Mouse (Mus musculus) cerebellum, adult 2 months (tissue): ENCODE results near the gene Nos3. TPM values are rescaled to one million over a fixed set of nuclear protein-coding genes. Genes with fewer than 3 reads are reported as not detected.
A peak's percentile ranks its signal among the peaks of the same experiment; 100 is the strongest.

Experiments used
- DNase-seq, 2 experiments: peaks; one replicate each; pipeline ENCODE4 v3.0.0; 2021
- H3K27ac ChIP-seq: fragments of 200-500 bp; 2 replicates; pipeline ENCODE4 v1.5.1; 2012; ENCODE audit warnings: low read length, control low read depth, inconsistent platforms; ENCODE audit not compliant: insufficient read depth
- H3K27me3 ChIP-seq: fragments of 200-500 bp; 2 replicates; pipeline ENCODE4 v1.6.1; 2012; ENCODE audit warnings: inconsistent platforms, mild to moderate bottlenecking, low read length, moderate library complexity; ENCODE audit not compliant: control insufficient read depth, insufficient read depth
- H3K4me1 ChIP-seq: fragments of 200-500 bp; 2 replicates; pipeline ENCODE4 v1.6.1; 2011; ENCODE audit warnings: low read length; ENCODE audit not compliant: control insufficient read depth, insufficient read depth
- H3K4me3 ChIP-seq: fragments of 200-500 bp; replicated peaks from 2 replicates; pipeline ENCODE3; 2011; ENCODE audit warnings: mild to moderate bottlenecking, low read depth, low read length, control low read depth; ENCODE audit not compliant: insufficient read depth
- CTCF ChIP-seq: fragments of 200-500 bp; IDR thresholded peaks from 2 replicates; pipeline ENCODE4 v1.5.1; 2011; ENCODE audit warnings: low read depth, mild to moderate bottlenecking, control low read depth, low read length, moderate library complexity, borderline replicate concordance; ENCODE audit not compliant: insufficient read depth
- POLR2A ChIP-seq: fragments of 200-500 bp; IDR thresholded peaks from 2 replicates; pipeline ENCODE4 v1.6.1; 2011; ENCODE audit warnings: low read length, control low read depth, borderline replicate concordance; ENCODE audit not compliant: insufficient read depth
- whole genome bisulfite sequencing: fragments of 180-500 bp; shearing (Covaris S2); methylation state at CpG from one replicate; pipeline ENCODE4 v1.1.7; 2018; 5-methylcytosine and 5-hydroxymethylcytosine counted together
- polyA plus RNA-seq: library from polyadenylated mRNA; depleted of rRNA; stranded (reverse); fragments of >200 nt; gene quantifications from 2 replicates; pipeline ENCODE4 v1.2.3, GENCODE M21; 2012

The Nos3 gene
- polyA plus RNA-seq, 1 experiment, result 8.6 TPM

DNA sequence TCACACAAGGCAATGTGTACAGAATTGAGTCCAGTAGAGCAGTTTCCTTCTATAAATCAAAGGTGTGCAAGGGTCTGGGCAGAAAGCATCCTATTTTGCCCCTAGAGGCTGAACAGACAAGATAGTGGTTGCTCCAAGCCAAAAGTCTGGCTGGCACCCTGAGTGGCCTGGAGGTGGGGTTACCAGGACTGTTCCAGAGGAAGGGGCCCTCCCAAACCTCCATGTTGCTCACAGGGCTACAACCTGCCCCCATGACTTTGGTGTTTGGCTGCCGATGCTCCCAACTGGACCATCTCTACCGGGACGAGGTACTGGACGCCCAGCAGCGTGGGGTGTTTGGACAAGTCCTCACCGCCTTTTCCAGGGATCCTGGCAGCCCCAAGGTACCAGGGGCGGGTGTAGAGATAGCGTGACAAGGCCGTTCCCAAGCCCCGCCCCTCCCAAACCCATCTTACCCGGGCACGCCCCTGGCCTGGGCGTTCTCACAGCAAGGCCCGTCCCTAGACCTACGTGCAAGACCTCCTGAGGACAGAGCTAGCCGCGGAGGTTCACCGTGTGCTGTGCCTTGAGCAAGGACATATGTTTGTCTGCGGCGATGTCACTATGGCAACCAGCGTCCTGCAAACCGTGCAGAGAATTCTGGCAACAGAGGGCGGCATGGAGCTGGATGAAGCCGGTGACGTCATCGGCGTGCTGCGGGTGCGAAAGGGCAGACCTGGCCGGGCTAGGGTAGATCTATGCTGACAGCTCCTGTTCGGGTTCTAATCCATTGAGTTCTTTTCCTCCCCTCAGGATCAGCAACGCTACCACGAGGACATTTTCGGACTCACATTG lies 18.6 kb downstream of the Nos3 start:
- peaks cover 12% of the 10 kb centered on the region for H3K4me1 ChIP-seq
- peak overlapping the region; percentile 69 for H3K27ac ChIP-seq
- H3K4me3 ChIP-seq, result peak overlapping the region; percentile 79
- no peaks in the 10 kb centered on the region for H3K27me3 ChIP-seq
- DNase-seq, result peak; percentile 97 to 98
- WGBS, result under 1% methylated on average over 34 of the region's 34 CpGs
- TF ChIP-seq POLR2A (peak; percentile 79; the same call in 1 of the 2 replicates), CTCF (peak; percentile 48; the same call in 1 of the 2 replicates)

DNA sequence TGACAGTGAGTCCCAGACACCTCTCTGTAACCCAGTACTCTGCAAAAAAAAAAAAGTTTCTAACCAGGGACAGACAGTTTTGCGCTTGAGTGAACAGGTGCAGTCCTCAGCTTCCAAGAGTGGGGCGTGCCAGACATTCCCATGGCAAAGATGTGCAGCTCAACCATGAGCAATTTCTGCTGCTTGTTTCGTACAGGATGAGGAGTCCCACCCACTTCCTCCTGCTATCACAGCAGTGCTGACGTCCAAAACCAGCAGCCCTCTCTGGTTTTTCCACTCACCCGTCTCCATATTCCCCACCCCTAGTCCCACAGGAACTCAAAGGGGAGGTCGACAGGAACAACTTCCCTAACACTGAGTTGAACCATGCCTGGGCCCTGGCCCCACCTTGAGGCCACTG lies 19.8 kb downstream of the Nos3 start:
- 58% methylated on average over 6 of the region's 6 CpGs for WGBS
- Histone ChIP-seq H3K27ac (no peak overlapping the region), H3K4me1 (peaks cover 12% of the 10 kb centered on the region), H3K27me3 (no peaks in the 10 kb centered on the region), H3K4me3 (no peak overlapping the region)
- TF ChIP-seq POLR2A, result no peak
- no peak for TF ChIP-seq CTCF
- DNase-seq, result no peak

DNA sequence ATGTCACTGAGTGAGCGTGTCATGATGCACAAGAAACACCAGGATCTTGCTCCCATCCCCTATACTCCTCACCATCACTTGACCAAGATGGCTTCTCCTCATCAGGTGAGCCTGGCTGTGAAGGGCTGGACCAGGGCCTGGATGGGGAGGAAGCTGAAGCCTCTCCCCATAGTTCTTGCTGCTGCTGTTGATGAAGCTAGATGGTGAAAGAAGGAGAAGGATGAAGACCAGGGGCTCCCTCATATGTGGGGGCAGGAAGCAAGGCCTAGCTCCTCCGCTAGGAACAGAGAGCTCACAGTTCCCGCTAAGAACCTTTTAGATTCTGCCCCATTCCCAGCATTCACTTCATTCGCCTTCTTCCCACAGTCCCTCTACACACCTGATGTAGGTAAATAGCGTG lies 20.8 kb downstream of the Nos3 start:
- no peak for DNase-seq
- no peak overlapping the region for H3K27ac ChIP-seq
- peaks cover 12% of the 10 kb centered on the region for H3K4me1 ChIP-seq

DNA sequence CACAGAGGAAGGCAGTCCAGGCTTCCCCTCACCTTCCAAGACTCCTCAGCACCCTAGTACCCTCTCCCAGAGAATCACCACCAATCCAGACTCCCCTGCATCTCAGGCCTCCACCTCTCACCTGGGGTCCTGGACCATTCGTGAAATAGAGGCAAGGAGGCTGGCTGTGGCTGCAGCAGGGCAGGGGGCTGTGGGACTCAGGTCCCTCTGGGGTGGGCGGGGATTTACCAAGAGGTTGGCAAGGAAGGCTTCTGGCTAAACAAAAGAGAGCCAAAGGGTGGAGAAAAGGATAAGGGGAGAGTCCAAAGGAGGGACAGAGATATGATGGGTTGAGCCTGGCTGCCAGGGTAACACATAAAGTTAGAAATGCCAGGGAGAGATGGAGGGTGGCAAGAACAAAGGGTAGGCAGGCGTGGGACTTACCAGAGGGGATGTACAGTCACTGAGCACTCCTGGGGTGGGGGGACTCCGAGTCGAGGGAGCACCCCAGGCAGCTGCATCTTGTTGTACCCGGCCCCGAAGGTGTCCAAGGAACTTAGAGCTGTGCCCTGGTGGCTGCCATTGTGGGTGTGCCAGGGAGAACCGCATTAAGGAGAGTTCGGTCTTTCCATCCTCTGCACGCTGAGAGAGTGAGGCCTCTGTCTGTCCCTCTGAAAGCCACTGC lies 21.4 kb downstream of the Nos3 start:
- WGBS, result 86% methylated on average over 10 of the region's 10 CpGs
- H3K27ac ChIP-seq, result no peak overlapping the region
- H3K27me3 ChIP-seq, result no peaks in the 10 kb centered on the region
- no peak for DNase-seq
- no peak overlapping the region for H3K4me3 ChIP-seq
- no peak for TF ChIP-seq POLR2A
- no peak for TF ChIP-seq CTCF
- peaks cover 12% of the 10 kb centered on the region for H3K4me1 ChIP-seq

More for the DNA sequence above, 20.8 kb downstream of the Nos3 start:
- Histone ChIP-seq H3K27me3 (no peaks in the 10 kb centered on the region), H3K4me3 (no peak overlapping the region)
- TF ChIP-seq CTCF (no peak), POLR2A (no peak)
- WGBS, result 95% methylated on average over 5 of the region's 5 CpGs

DNA sequence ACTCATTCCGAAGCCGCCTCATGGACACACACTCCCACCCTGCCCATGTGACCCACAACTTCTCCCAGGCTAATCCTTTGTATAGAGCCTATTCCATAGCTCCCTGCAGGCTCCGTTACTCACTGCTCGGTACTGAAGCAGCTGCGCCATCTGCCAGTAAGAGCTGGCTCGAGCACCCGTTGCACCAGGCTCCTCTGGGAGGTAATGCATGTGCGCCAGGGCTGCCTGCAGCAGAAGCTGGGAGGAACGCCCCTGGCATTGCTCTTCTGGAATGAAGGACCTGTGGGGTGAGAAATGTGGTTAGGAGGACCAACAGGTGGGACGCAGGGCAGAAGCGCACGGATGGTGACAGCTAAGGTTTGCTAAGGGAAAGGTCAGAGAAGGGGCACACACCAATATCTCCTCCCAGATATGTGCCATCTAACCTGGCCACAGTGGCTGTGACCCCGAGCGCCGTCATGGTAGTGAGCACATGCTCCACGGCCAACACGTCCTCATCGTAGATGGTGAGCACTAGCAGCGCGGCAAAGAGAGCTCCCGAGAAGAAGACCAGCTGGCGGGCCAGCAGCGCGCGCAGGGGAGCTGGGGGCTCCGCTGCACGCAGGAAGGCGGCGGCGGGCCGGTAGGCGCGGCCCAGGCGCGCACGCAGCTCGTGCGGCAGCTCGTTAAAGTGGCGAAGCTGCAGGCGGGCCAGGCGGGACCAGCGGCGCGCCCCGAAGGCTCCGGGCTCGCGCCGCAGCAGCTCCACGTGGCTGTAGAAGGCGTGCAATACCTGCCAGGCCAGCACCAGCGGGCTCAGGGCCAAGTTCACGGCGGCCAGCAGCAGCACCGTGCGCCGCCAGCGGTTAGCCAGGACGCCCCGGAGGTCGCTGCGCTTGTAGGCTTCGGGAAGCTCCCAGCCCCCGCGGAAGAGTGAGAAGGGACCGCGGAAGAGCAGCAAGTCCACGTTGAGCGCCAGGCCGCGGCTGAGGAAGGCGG lies 22.9 kb downstream of the Nos3 start:
- Histone ChIP-seq H3K4me3 (peak overlapping the region; percentile 17), H3K27ac (no peak overlapping the region), H3K4me1 (peaks cover 12% of the 10 kb centered on the region), H3K27me3 (no peaks in the 10 kb centered on the region)
- TF ChIP-seq CTCF (no peak), POLR2A (no peak)
- 2% methylated on average over 72 of the region's 73 CpGs for WGBS
- DNase-seq, result peak; percentile 53 to 58

DNA sequence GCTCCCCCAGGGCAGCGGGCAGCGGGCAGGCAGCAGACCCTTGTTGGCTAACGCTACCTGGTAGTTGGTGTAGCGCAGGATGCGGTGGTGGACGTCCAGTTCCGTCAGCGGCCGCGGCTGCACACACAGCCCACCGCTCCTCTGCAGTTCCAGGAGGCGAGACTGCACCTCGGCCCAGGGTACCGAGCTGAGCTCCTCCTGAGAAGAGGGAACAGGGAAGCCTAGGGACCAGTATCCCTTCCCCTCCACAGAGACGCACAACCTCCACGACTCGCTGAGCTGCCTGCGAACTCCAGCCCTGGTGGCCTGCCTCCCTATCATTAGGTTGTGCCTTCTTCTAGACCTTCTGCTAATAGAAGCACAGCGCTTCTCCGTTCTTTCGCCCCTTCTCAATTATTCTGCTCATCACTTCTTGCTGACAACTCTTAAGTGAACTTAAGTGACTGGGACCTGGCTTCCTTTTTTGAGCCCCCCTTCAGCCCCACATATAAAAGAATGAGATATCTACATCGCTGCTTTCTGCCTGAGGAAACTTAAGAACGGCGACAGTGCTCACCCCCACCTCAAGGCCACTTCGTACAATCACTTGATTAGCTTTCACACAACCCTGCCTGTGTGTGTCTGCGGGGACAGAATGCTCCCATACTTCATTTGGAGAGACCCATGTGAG lies 23.8 kb downstream of the Nos3 start:
- no peaks in the 10 kb centered on the region for H3K27me3 ChIP-seq
- H3K4me3 ChIP-seq, result peak overlapping the region; percentile 17
- no peak overlapping the region for H3K27ac ChIP-seq
- no peak for DNase-seq
- 41% methylated on average over 25 of the region's 26 CpGs for WGBS
- H3K4me1 ChIP-seq, result peaks cover 10% of the 10 kb centered on the region
- TF ChIP-seq POLR2A, result no peak
- TF ChIP-seq CTCF, result no peak

DNA sequence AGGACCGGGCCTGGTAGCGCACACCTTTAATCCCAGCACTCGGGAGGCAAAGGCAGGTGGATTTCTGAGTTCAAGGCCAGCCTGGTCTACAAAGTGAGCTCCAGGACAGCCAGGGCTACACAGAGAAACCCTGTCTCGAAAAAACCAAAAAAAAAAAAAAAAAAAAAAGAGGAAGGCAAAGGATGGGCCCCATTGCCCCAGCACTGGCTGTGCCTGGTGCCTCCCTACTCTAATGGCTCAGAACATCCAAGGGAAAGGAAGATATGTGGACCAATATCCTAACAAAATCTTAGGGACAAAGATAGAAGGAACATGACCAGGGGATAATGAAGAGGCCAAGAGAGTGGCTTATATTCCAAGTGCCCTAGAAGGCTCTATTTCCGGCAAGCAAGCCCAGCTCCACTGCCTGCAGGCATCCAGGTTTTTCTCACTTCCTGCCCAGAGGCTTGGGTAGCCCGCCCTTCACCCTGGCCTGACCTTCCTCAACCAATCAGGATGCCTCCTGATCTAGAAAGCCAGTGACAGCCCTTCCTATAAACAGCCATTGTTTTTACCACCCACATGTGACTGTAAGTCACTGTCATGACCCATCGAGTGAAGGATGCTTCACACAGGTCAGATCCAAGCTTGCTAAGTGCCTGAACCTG lies 24.5 kb downstream of the Nos3 start:
- Histone ChIP-seq H3K27me3 (no peaks in the 10 kb centered on the region), H3K4me3 (no peak overlapping the region), H3K27ac (no peak overlapping the region), H3K4me1 (peaks cover 9% of the 10 kb centered on the region)
- 76% methylated on average over 7 of the region's 7 CpGs for WGBS
- TF ChIP-seq CTCF (no peak), POLR2A (no peak)
- no peak for DNase-seq
